Mouse (Mus musculus) stomach, embryonic 14.5 days (tissue): ENCODE data around the gene BC030870. TPM values are rescaled to one million over a fixed set of nuclear protein-coding genes. Genes with fewer than 3 reads are reported as not detected.

ENCODE experiments used
- ATAC-seq: fragments of 200-750 bp; cut with Nextera tagmentation; 2 replicates; pipeline ENCODE4 v1.8.0; 2017; ENCODE audit warnings: low read depth, moderate TSS enrichment; ENCODE audit not compliant: insufficient number of reproducible peaks, insufficient read depth, low FRiP score
- H3K27ac ChIP-seq: fragments of 300-500 bp; sonication (generic); 2 replicates; pipeline ENCODE4 v1.5.1; 2014; ENCODE audit warnings: mild to moderate bottlenecking, low read length, moderate library complexity, mixed read lengths
- H3K27me3 ChIP-seq: fragments of 300-500 bp; sonication (generic); 2 replicates; pipeline ENCODE4 v1.6.1; 2014; ENCODE audit warnings: low read length, control low read depth, mixed read lengths; ENCODE audit not compliant: control insufficient read depth, insufficient read depth
- H3K36me3 ChIP-seq: fragments of 300-500 bp; sonication (generic); 2 replicates; pipeline ENCODE4 v1.6.1; 2014; ENCODE audit warnings: mild to moderate bottlenecking, control low read depth, low read length, moderate library complexity, mixed read lengths; ENCODE audit not compliant: control insufficient read depth, insufficient read depth
- H3K4me1 ChIP-seq: fragments of 300-500 bp; sonication (generic); 2 replicates; pipeline ENCODE4 v1.6.1; 2014; ENCODE audit warnings: low read length, control low read depth, mixed read lengths; ENCODE audit not compliant: control insufficient read depth, insufficient read depth
- H3K4me2 ChIP-seq: fragments of 300-500 bp; sonication (generic); replicated peaks from 2 replicates; pipeline ENCODE4 v1.6.1; 2014; ENCODE audit warnings: low read depth, low read length, control low read depth
- H3K4me3 ChIP-seq: fragments of 300-500 bp; sonication (generic); 2 replicates; pipeline ENCODE4 v1.5.1; 2014; ENCODE audit warnings: low read depth, low read length, control low read depth
- H3K9ac ChIP-seq: fragments of 300-500 bp; sonication (generic); replicated peaks from 2 replicates; pipeline ENCODE4 v1.6.1; 2014; ENCODE audit warnings: low read depth, mild to moderate bottlenecking, control low read depth, low read length, moderate library complexity, mixed read lengths
- H3K9me3 ChIP-seq: fragments of 300-500 bp; sonication (generic); 2 replicates; pipeline ENCODE4 v1.6.1; 2016; ENCODE audit warnings: low read depth, low read length, control low read depth; ENCODE audit not compliant: control insufficient read depth
- WGBS: fragments of 180-500 bp; shearing (Covaris S2); extraction: QIAGEN DNeasy Blood & Tissue Kit; methylation state at CpG from one replicate; pipeline ENCODE4 v1.1.7; 2014; 5-methylcytosine and 5-hydroxymethylcytosine counted together
- polyA plus RNA-seq: library from polyadenylated mRNA; unstranded; fragments of >200 nt; fragmentation: Nextera tagmentation; extraction: Ambion mirVana; gene quantifications from 2 replicates; pipeline ENCODE4 v1.2.1, GENCODE M21; 2014

The BC030870 gene
- polyA plus RNA-seq, 1 experiment from 2014 or later: 6.9 TPM

DNA sequence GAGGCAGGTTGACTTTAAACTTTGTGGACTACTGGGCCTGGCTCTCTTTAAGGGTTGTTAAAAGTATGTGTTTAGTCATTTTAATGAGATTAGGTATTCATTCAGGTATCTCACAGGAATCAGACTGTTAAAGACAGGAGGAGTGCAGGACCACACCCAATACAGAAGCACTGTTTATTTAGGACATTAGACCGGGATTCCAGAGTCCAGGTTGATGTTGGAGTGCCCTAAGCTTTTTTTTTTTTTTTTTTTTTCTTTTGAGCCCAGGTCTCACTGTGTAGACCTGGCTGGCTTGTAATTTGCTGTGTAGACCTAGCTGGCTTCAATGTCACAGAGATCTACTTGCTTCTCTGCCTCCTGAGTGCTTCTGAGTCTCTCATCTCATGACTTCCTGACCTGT lies 3.3 kb downstream of the BC030870 start:
- no peak overlapping the region for H3K27ac ChIP-seq
- 41% methylated on average over 1 of the region's 1 CpGs for WGBS

DNA sequence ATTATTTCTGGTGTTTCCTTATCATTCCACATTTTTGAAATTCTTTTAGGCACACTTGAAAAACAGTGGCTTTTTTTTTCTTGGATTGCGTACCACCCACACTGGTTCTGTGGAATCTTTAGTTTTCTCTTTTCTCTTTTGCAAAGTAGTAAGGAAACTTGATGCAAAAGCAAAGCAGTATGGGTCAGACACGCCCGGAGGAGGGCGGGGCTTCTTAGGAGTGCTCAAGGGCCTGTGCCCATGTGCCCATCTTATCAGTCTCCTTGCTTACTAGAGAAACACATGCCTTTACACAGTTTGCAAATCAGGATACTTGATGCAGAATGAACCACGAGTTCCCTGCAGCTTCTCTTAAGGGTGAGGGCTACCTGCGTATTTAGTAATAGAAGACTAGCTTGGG lies 17.3 kb downstream of the BC030870 start:
- Histone ChIP-seq H3K27me3 (no peaks in the 10 kb centered on the region), H3K4me2 (no peak overlapping the region), H3K36me3 (no peaks in the 10 kb centered on the region), H3K9me3 (no peaks in the 10 kb centered on the region), H3K27ac (no peak overlapping the region), H3K9ac (no peak overlapping the region), H3K4me1 (no peaks in the 10 kb centered on the region), H3K4me3 (no peak overlapping the region)
- no peak for ATAC-seq
- WGBS: 76% methylated on average over 6 of the region's 6 CpGs

More for the DNA sequence above, 3.3 kb downstream of the BC030870 start:
- Histone ChIP-seq H3K9ac (no peak overlapping the region), H3K4me3 (no peak overlapping the region), H3K4me1 (no peaks in the 10 kb centered on the region), H3K4me2 (no peak overlapping the region), H3K36me3 (no peaks in the 10 kb centered on the region), H3K27me3 (no peaks in the 10 kb centered on the region), H3K9me3 (no peaks in the 10 kb centered on the region)
- ATAC-seq: no peak

DNA sequence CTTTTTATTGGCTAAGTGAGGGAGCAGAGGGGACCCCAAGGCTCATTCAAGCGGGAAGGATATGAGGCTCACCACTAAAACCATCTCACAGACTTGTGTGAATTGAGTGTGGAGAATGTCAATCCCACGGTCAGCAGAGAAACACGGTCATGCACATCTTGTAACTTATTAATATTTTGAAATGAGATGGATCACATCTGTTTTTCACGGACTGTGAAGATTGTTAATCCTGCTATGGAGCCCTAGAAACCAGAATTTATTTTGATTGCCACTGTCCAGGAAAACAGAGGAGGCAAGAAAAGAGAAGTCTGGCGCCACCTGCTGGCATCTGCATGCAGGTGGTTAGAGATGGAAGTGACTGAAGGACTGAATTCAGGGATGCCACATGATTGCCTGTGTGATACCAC lies 19.1 kb downstream of the BC030870 start:
- H3K27ac ChIP-seq: no peak overlapping the region
- H3K4me3 ChIP-seq: no peak overlapping the region
- H3K4me2 ChIP-seq: no peak overlapping the region
- H3K27me3 ChIP-seq: no peaks in the 10 kb centered on the region
- no peaks in the 10 kb centered on the region for H3K36me3 ChIP-seq
- no peaks in the 10 kb centered on the region for H3K9me3 ChIP-seq
- 0 out of 2 replicates have a peak, but pooled peaks have one; percentile 43 for ATAC-seq
- H3K9ac ChIP-seq: no peak overlapping the region
- H3K4me1 ChIP-seq: no peaks in the 10 kb centered on the region
- WGBS: 34% methylated on average over 5 of the region's 5 CpGs

DNA sequence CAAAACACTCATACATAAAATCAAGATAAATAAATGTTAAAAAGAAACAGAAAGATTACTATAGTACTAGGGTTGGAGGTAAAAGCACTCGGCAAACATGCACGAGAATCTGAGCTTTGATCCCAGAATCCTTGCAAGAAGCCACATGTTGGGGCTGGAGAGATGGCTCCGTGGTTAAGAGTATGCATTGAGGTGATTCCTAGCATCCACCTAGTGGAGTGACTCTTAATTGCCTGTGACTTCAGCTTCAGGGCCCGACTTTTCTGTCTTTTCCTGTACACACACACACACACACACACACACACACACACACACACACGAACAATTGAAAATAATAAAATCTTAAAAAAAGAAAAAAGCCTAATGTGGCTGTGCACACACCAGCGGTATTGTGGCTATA lies 20.4 kb downstream of the BC030870 start:
- H3K27ac ChIP-seq: no peak overlapping the region
- ATAC-seq: no peak
- H3K27me3 ChIP-seq: no peaks in the 10 kb centered on the region
- no peak overlapping the region for H3K4me2 ChIP-seq
- WGBS: 71% methylated on average over 6 of the region's 6 CpGs
- H3K9ac ChIP-seq: no peak overlapping the region
- no peaks in the 10 kb centered on the region for H3K36me3 ChIP-seq
- H3K4me1 ChIP-seq: no peaks in the 10 kb centered on the region
- no peak overlapping the region for H3K4me3 ChIP-seq
- H3K9me3 ChIP-seq: no peaks in the 10 kb centered on the region

DNA sequence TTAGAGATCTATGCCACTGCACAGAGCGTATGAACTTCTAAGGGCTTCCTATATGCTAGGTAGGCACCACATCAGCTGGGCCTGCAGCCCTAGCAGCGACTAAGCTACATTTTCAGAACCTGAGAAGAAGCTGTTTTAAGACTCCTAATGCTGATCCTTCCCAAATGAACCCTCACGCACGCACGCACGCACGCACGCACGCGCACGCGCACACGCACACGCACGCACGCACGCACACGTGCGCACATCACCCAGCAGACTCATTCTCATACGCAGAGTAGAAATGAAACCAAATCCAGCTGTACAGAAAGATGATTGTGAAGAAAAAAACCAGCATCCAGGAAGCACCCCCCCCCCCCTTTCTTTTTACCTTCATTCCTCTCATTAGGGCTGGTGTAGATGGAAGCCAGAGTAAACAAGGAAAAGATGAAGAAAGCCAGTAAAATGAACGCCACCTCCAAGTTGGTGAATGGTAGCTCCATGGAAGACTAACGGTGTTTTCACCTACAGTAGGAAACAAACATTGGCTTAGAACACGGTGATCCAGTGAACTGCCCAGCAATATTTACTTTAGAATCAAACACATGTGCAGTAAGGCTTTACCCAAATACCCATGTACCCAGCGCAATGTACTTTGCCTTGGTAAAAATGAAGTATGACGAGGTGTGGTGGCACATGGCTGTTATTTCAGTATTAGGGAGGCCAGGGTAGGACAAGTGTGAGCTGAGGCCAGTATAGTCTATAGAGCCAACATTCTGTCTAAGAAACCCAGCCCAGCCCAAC lies 21.2 kb downstream of the BC030870 start:
- Histone ChIP-seq H3K9me3 (no peaks in the 10 kb centered on the region), H3K27me3 (no peaks in the 10 kb centered on the region), H3K36me3 (no peaks in the 10 kb centered on the region), H3K4me3 (no peak overlapping the region), H3K4me2 (no peak overlapping the region), H3K9ac (no peak overlapping the region), H3K4me1 (no peaks in the 10 kb centered on the region), H3K27ac (no peak overlapping the region)
- no peak for ATAC-seq
- 90% methylated on average over 25 of the region's 25 CpGs for WGBS

DNA sequence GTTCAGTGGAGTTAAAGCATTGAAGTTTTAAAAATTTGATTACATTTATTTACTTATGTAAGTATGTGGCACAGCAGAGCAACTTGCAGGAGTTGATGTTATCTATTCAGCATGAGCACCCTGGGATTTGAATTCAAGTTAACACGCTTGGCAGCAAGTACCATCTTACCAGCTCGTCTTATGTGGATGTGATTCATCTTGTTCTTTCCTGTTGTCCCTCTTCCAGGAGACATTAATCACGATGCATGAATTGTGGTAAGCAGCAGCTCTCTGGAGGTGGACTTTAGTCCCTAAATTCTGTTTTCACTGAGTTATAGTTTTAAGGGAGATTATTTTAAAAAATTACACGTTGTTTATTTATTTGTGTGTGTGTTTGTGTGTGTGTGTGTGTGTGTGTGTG lies 25.3 kb downstream of the BC030870 start:
- Histone ChIP-seq H3K27ac (no peak overlapping the region), H3K4me1 (no peaks in the 10 kb centered on the region), H3K36me3 (no peaks in the 10 kb centered on the region), H3K9ac (no peak overlapping the region), H3K9me3 (no peaks in the 10 kb centered on the region), H3K4me2 (no peak overlapping the region), H3K4me3 (no peak overlapping the region), H3K27me3 (no peaks in the 10 kb centered on the region)
- ATAC-seq: no peak
- WGBS: 54% methylated on average over 4 of the region's 4 CpGs

DNA sequence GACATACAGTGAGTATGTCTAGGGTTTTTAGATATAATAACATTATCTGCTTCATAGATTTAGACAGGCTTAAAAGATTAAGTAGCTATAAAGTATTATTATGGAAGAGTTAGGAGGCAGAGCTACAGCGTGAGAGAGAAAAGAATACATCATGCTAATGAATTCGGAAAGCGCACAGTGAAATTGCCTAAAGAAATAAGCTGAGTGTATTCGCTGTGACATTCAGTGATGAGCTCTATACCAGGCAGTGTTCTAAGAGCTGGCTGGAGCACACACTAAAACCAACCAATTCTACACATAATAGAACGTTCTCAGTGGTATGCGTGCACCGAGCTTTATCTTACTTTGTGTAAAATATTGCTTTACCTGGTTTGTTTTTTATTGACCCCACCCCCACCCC lies 25.7 kb downstream of the BC030870 start:
- Histone ChIP-seq H3K36me3 (no peaks in the 10 kb centered on the region), H3K9ac (no peak overlapping the region), H3K4me2 (no peak overlapping the region), H3K4me3 (no peak overlapping the region), H3K27me3 (no peaks in the 10 kb centered on the region), H3K27ac (no peak overlapping the region), H3K4me1 (no peaks in the 10 kb centered on the region), H3K9me3 (no peaks in the 10 kb centered on the region)
- no peak for ATAC-seq
- 80% methylated on average over 7 of the region's 7 CpGs for WGBS

DNA sequence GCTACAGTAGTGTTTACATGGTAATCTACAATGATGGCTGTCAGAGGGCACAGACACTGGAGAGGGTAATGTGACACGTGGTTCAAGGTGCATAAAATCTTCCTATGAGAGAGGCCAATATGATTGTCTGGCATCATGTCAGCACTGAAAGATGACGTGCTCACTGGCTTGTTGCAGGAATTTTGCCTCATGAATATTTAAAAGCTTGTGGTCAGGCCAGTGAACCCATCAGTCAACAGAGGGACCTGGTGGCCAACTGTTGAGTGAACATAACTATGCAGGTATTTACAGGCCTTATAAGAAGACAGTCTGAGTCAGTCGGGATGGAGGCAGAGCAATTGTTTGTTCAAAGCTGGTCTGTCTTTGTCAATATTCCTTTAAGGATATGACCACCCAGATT lies 29.6 kb downstream of the BC030870 start:
- no peaks in the 10 kb centered on the region for H3K9me3 ChIP-seq
- ATAC-seq: no peak
- H3K27me3 ChIP-seq: no peaks in the 10 kb centered on the region
- WGBS: 58% methylated on average over 3 of the region's 3 CpGs
- no peak overlapping the region for H3K4me2 ChIP-seq
- H3K4me3 ChIP-seq: no peak overlapping the region
- H3K36me3 ChIP-seq: no peaks in the 10 kb centered on the region
- H3K9ac ChIP-seq: no peak overlapping the region
- H3K27ac ChIP-seq: no peak overlapping the region
- H3K4me1 ChIP-seq: no peaks in the 10 kb centered on the region
